Mouse (Mus musculus) hindbrain, embryonic 14.5 days (tissue): Measurements from ENCODE around the gene Chst12. TPM values are rescaled to one million over a fixed set of nuclear protein-coding genes. Genes with fewer than 3 reads are reported as not detected.

ENCODE experiments used
- ATAC-seq: fragments of 200-750 bp; cut with Nextera tagmentation; 2 replicates; pipeline ENCODE4 v1.8.0; 2017; ENCODE audit warnings: moderate number of reproducible peaks, mild to moderate bottlenecking, moderate TSS enrichment, moderate library complexity; ENCODE audit not compliant: low FRiP score
- DNase-seq: peaks from one replicate; pipeline ENCODE4 v3.0.0-alpha.2; 2015; ENCODE audit warnings: low spot score
- H3K27ac ChIP-seq: fragments of 300-500 bp; sonication (generic); 2 replicates; pipeline ENCODE4 v1.5.1; 2014; ENCODE audit warnings: mild to moderate bottlenecking, moderate library complexity
- H3K27me3 ChIP-seq: fragments of 300-500 bp; sonication (generic); 2 replicates; pipeline ENCODE4 v1.6.1; 2014; ENCODE audit warnings: mild to moderate bottlenecking, low read length, mixed read lengths; ENCODE audit not compliant: control insufficient read depth, insufficient read depth
- H3K36me3 ChIP-seq: fragments of 300-500 bp; sonication (generic); replicated peaks from 2 replicates; pipeline ENCODE4 v1.6.1; 2014; ENCODE audit not compliant: control insufficient read depth, insufficient read depth
- H3K4me1 ChIP-seq: fragments of 300-500 bp; sonication (generic); replicated peaks from 2 replicates; pipeline ENCODE4 v1.6.1; 2014; ENCODE audit warnings: antibody characterized with exemption, low read length, mixed read lengths; ENCODE audit not compliant: control insufficient read depth, insufficient read depth
- H3K4me2 ChIP-seq: fragments of 300-500 bp; sonication (generic); replicated peaks from 2 replicates; pipeline ENCODE4 v1.6.1; 2014; ENCODE audit warnings: mild to moderate bottlenecking, moderate library complexity
- H3K4me3 ChIP-seq: fragments of 300-500 bp; sonication (generic); replicated peaks from 2 replicates; pipeline ENCODE4 v1.5.1; 2014; ENCODE audit warnings: mild to moderate bottlenecking, low read length
- H3K9ac ChIP-seq: fragments of 300-500 bp; sonication (generic); 2 replicates; pipeline ENCODE4 v1.6.1; 2014
- H3K9me3 ChIP-seq: fragments of 300-500 bp; sonication (generic); 2 replicates; pipeline ENCODE4 v1.6.1; 2016; ENCODE audit warnings: low read length; ENCODE audit not compliant: control insufficient read depth
- WGBS: fragments of 180-500 bp; shearing (Covaris S2); extraction: QIAGEN DNeasy Blood & Tissue Kit; methylation state at CpG from one replicate; pipeline ENCODE4 v1.1.7; 2014; 5-methylcytosine and 5-hydroxymethylcytosine counted together
- polyA plus RNA-seq: library from polyadenylated mRNA; unstranded; fragments of >200 nt; fragmentation: Nextera tagmentation; extraction: Ambion mirVana; gene quantifications from 2 replicates; pipeline ENCODE4 v1.2.1, GENCODE M21; 2014

Chst12 gene
- polyA plus RNA-seq, 1 experiment from 2014 or later, result 22.9 TPM

GRCm38 (mm10) chr5:140513921-140514320 is 8.6 kb downstream of the Chst12 start:
- H3K27ac ChIP-seq, result no peak overlapping the region
- 73% methylated on average over 8 of the region's 8 CpGs for WGBS

DNA sequence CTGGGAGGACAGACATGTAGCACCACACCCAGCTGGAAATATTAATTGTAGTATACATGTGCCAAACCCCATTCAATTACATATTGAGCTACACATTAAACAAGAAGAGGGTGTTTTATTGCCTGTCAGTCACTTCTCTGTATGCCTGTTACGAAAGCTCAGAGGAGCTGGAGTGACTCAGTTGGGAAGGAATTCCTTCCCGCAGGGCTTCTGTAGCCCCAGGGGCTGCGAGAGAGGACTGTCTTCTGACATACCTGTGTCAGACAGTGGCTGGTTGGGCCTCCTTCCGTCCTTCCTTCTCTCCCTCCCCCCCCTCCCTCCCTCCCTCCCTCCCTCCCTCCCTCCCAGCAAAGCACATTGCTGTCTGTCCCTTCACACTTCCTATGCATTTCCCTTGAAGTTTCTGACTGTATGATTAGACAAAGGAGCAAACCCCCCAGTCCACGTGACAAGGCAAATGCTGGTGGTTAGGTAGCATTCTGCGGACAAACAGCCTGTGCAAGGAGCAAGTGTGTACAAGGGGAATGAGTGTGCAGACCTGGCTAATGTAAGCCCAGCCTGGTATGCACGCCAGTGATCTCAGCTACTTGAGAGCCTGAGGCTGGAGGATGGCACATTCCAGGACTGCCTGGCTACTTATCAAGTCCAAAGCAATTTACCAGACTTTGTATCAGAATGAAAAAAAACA is 9.6 kb downstream of the Chst12 start:
- Histone ChIP-seq H3K27me3 (no peaks in the 10 kb centered on the region), H3K4me1 (peaks cover 8% of the 10 kb centered on the region; the same call in 1 of the 2 replicates), H3K4me3 (no peak overlapping the region), H3K36me3 (no peaks in the 10 kb centered on the region), H3K9ac (no peak overlapping the region), H3K27ac (no peak overlapping the region), H3K9me3 (no peaks in the 10 kb centered on the region), H3K4me2 (no peak overlapping the region)
- 53% methylated on average over 7 of the region's 7 CpGs for WGBS
- DNase-seq (no peak), ATAC-seq (no peak)

More at GRCm38 (mm10) chr5:140513921-140514320, 8.6 kb downstream of the Chst12 start:
- no peak overlapping the region for H3K4me2 ChIP-seq
- peaks cover 12% of the 10 kb centered on the region; the same call in 1 of the 2 replicates for H3K4me1 ChIP-seq
- no peak overlapping the region for H3K4me3 ChIP-seq
- no peak overlapping the region for H3K9ac ChIP-seq
- no peaks in the 10 kb centered on the region for H3K27me3 ChIP-seq
- no peaks in the 10 kb centered on the region for H3K36me3 ChIP-seq
- DNase-seq, result no peak
- no peaks in the 10 kb centered on the region for H3K9me3 ChIP-seq
- no peak for ATAC-seq

DNA sequence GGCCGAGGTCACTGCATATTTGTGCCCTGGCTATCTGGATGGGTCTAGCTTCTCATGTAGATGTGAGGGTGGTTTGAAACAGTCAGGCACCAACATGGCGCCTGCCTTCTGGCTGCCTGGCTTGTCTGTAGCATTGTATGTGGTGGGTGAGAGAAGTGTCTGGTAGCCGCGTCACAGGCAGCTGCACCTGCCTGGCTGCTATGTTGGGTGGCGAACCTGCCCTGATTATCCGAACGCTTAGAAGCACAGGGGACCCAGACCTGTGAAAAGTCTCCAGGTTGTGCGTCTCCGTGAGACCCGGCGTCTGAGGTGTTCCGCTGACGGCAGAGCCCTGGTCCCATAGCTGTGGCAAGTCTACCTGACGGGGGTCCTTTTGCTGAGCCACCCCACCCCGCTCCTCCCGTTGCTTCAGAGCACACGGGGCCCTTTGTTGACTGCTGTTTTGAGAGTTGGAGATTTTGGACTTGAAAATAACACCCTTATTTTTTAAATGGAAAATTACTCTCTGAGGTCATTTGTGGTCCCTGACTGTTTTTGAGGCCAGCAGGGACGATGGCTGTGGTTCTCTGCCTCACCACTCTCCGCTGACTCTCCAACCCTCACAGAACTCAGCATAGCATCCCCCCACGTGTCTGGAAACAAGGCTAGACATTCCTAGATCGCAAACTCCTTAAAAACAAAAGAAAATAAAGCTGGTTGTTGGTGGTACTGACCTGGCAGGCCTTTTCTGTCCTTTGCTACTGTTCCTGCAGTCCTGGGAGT is 12.0 kb downstream of the Chst12 start:
- WGBS, result 91% methylated on average over 21 of the region's 21 CpGs

GRCm38 (mm10) chr5:140517921-140518230 is 12.5 kb downstream of the Chst12 start:
- 85% methylated on average over 4 of the region's 4 CpGs for WGBS
- no peak overlapping the region for H3K9ac ChIP-seq
- no peak for ATAC-seq

More for the DNA sequence above, 12.0 kb downstream of the Chst12 start:
- no peaks in the 10 kb centered on the region for H3K36me3 ChIP-seq
- no peak overlapping the region for H3K4me2 ChIP-seq
- no peaks in the 10 kb centered on the region for H3K4me1 ChIP-seq
- ATAC-seq (no peak), DNase-seq (no peak)
- no peak overlapping the region for H3K27ac ChIP-seq
- H3K9ac ChIP-seq, result no peak overlapping the region
- no peaks in the 10 kb centered on the region for H3K27me3 ChIP-seq
- no peaks in the 10 kb centered on the region for H3K9me3 ChIP-seq
- H3K4me3 ChIP-seq, result no peak overlapping the region

DNA sequence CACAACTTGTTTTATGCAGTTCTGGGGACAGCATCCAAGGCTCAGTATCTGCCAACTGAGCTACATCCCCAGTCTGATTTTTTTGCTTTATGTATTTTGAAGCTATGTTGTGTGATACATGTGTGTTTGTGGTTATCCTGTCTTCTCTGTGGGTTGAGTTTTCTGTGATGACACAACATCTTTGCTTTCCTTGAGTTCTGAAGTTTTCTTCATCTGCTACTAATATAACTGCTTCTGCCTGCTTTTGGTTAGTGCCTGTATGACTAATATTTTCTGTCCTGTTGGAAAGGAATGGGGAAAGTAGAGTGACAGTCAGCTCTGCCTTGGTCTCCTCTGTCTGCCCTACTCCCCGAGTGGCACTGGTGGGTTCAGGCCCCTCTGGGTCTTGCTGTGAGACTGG is 15.8 kb downstream of the Chst12 start:
- no peaks in the 10 kb centered on the region for H3K27me3 ChIP-seq
- no peak for ATAC-seq
- no peaks in the 10 kb centered on the region for H3K4me1 ChIP-seq
- H3K9me3 ChIP-seq, result peaks cover 3% of the 10 kb centered on the region; the same call in 1 of the 2 replicates
- H3K4me3 ChIP-seq, result no peak overlapping the region
- peaks cover 19% of the 10 kb centered on the region for H3K36me3 ChIP-seq
- H3K9ac ChIP-seq, result no peak overlapping the region
- no peak for DNase-seq
- 90% methylated on average over 1 of the region's 1 CpGs for WGBS
- H3K27ac ChIP-seq, result no peak overlapping the region
- H3K4me2 ChIP-seq, result no peak overlapping the region

More at GRCm38 (mm10) chr5:140517921-140518230, 12.5 kb downstream of the Chst12 start:
- no peaks in the 10 kb centered on the region for H3K27me3 ChIP-seq
- no peak overlapping the region for H3K4me3 ChIP-seq
- H3K9me3 ChIP-seq, result no peaks in the 10 kb centered on the region
- no peaks in the 10 kb centered on the region for H3K4me1 ChIP-seq
- DNase-seq, result no peak
- H3K27ac ChIP-seq, result no peak overlapping the region
- no peak overlapping the region for H3K4me2 ChIP-seq
- H3K36me3 ChIP-seq, result no peaks in the 10 kb centered on the region

- peaks cover 29% of the 10 kb centered on the region for H3K36me3 ChIP-seq
- H3K27ac ChIP-seq, result no peak overlapping the region
- ATAC-seq (no peak), DNase-seq (no peak)
- 62% methylated on average over 2 of the region's 2 CpGs for WGBS
- no peak overlapping the region for H3K4me2 ChIP-seq
- no peaks in the 10 kb centered on the region for H3K27me3 ChIP-seq
- H3K4me1 ChIP-seq, result no peaks in the 10 kb centered on the region
- no peak overlapping the region for H3K9ac ChIP-seq
- H3K9me3 ChIP-seq, result peaks cover 3% of the 10 kb centered on the region; the same call in 1 of the 2 replicates
- no peak overlapping the region for H3K4me3 ChIP-seq
Measured at GRCm38 (mm10) chr5:140526754-140527153, 21.4 kb downstream of the Chst12 start.

DNA sequence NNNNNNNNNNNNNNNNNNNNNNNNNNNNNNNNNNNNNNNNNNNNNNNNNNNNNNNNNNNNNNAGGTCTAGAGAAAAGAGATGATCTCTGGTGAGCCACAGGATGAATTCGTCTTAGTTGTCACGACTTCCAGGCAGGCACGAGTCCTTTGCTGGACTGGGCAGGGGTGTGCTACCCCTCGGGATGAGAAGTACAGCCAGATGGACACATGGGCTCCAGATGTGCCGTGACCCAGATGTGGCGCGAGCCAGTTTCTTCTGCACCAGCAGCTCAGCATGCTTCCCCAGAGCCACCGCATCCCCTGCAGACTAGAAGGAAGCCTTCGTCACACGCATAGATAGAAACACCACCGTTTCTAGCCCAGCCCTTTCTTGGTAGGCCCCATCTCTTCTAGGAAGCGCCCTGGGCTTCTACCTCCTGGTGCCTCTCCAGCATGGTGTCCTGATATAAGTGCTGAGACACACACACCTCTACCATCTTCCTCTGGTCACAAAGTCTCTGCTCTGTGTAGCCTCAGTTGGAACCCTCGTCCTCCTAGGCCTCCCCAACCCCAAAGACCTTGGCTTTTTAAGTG is 32.8 kb downstream of the Chst12 start:
- DNase-seq, result no peak
- H3K9ac ChIP-seq, result no peak overlapping the region
- no peak overlapping the region for H3K4me2 ChIP-seq
- no peaks in the 10 kb centered on the region for H3K36me3 ChIP-seq
- no peak overlapping the region for H3K4me3 ChIP-seq
- WGBS, result 76% methylated on average over 13 of the region's 13 CpGs
- no peak for ATAC-seq
- H3K4me1 ChIP-seq, result no peaks in the 10 kb centered on the region
- no peaks in the 10 kb centered on the region for H3K27me3 ChIP-seq
- no peaks in the 10 kb centered on the region for H3K9me3 ChIP-seq
- H3K27ac ChIP-seq, result no peak overlapping the region

DNA sequence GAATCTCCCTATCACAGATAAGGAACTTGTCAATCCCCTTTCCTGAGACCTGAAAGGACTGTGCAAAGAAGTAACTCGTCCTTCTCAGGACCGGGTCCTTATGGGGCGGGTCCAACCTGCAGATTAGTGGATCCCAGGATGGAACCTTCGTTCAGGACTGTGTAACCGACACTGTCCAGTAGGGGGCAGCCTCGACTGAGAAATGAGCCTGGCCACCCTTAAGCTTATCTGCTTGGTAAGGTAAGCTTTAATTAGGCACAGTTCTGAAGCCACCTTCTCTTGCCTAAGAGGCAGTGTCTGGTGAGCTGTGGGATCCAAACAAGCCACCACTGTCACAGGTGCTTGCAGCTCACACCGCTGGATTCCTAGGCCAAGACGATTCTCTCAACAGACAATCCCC is 34.8 kb downstream of the Chst12 start:
- ATAC-seq (no peak), DNase-seq (peak; percentile 87)
- no peaks in the 10 kb centered on the region for H3K4me1 ChIP-seq
- H3K4me3 ChIP-seq, result no peak overlapping the region
- WGBS, result 15% methylated on average over 8 of the region's 8 CpGs
- no peaks in the 10 kb centered on the region for H3K36me3 ChIP-seq
- H3K9ac ChIP-seq, result no peak overlapping the region
- no peaks in the 10 kb centered on the region for H3K27me3 ChIP-seq
- no peak overlapping the region for H3K27ac ChIP-seq
- H3K9me3 ChIP-seq, result no peaks in the 10 kb centered on the region
- no peak overlapping the region for H3K4me2 ChIP-seq

- Histone ChIP-seq H3K27me3 (no peaks in the 10 kb centered on the region), H3K27ac (peak overlapping the region; percentile 9; the same call in 1 of the 2 replicates), H3K36me3 (no peaks in the 10 kb centered on the region), H3K4me2 (no peak overlapping the region), H3K4me3 (no peak overlapping the region), H3K4me1 (no peaks in the 10 kb centered on the region), H3K9ac (0 out of 2 replicates have a peak overlapping the region, but pooled peaks have one; percentile 24), H3K9me3 (no peaks in the 10 kb centered on the region)
- WGBS, result 54% methylated on average over 9 of the region's 9 CpGs
- ATAC-seq, result peak; percentile 90
- peak; percentile 69 for DNase-seq
Measured at GRCm38 (mm10) chr5:140542811-140543575, 37.6 kb downstream of the Chst12 start.
